Mouse (Mus musculus): ENCODE results near the gene Rbms1. TPM values are rescaled to one million over a fixed set of nuclear protein-coding genes. Genes with fewer than 3 reads are reported as not detected.

Rbms1 gene
- polyA plus RNA-seq, 1 experiment from 2014 or later, result 65.2 TPM

GRCm38 (mm10) chr2:60871001-60871400, 92.0 kb downstream of the Rbms1 start:
- no peak overlapping the region for H3K27ac ChIP-seq (replicated peaks)
- no peak overlapping the region for H3K4me2 ChIP-seq
- no peak for ATAC-seq (ENCODE audit: low FRiP score)
- H3K27me3 ChIP-seq (replicated peaks), result no peaks in the 10 kb centered on the region
- no peak overlapping the region for H3K4me3 ChIP-seq (replicated peaks)
- H3K36me3 ChIP-seq, result no peaks in the 10 kb centered on the region
- H3K4me1 ChIP-seq, result peaks cover 9% of the 10 kb centered on the region; the same call in 1 of the 2 replicates
- no peaks in the 10 kb centered on the region for H3K9me3 ChIP-seq (replicated peaks)
- 28% methylated on average over 5 of the region's 5 CpGs for WGBS
- H3K9ac ChIP-seq (replicated peaks), result no peak overlapping the region

GRCm38 (mm10) chr2:60870450-60870849, 92.5 kb downstream of the Rbms1 start:
- H3K36me3 ChIP-seq, result no peaks in the 10 kb centered on the region
- no peaks in the 10 kb centered on the region for H3K27me3 ChIP-seq (replicated peaks)
- H3K4me3 ChIP-seq (replicated peaks), result no peak overlapping the region
- no peaks in the 10 kb centered on the region for H3K9me3 ChIP-seq (replicated peaks)
- no peak overlapping the region for H3K4me2 ChIP-seq
- 44% methylated on average over 4 of the region's 4 CpGs for WGBS
- no peak overlapping the region for H3K9ac ChIP-seq (replicated peaks)
- no peak overlapping the region for H3K27ac ChIP-seq (replicated peaks)
- no peak for ATAC-seq (ENCODE audit: low FRiP score)
- H3K4me1 ChIP-seq, result 0 out of 2 replicates have a peak, but pooled peaks cover 8% of the 10 kb centered on the region

GRCm38 (mm10) chr2:60869001-60869743, 93.8 kb downstream of the Rbms1 start:
- 86% methylated on average over 12 of the region's 12 CpGs for WGBS

GRCm38 (mm10) chr2:60868060-60868662, 94.8 kb downstream of the Rbms1 start:
- H3K4me2 ChIP-seq, result no peak overlapping the region
- no peak for ATAC-seq (ENCODE audit: low FRiP score)
- WGBS, result 85% methylated on average over 4 of the region's 4 CpGs

More at GRCm38 (mm10) chr2:60869001-60869743, 93.8 kb downstream of the Rbms1 start:
- Histone ChIP-seq H3K27ac (replicated peaks) (no peak overlapping the region), H3K9ac (replicated peaks) (no peak overlapping the region), H3K36me3 (no peaks in the 10 kb centered on the region), H3K4me3 (replicated peaks) (no peak overlapping the region), H3K27me3 (replicated peaks) (no peaks in the 10 kb centered on the region), H3K9me3 (replicated peaks) (no peaks in the 10 kb centered on the region), H3K4me1 (peaks cover 16% of the 10 kb centered on the region), H3K4me2 (no peak overlapping the region)
- ATAC-seq (ENCODE audit: low FRiP score), result no peak

GRCm38 (mm10) chr2:60867304-60867703, 95.7 kb downstream of the Rbms1 start:
- Histone ChIP-seq H3K9me3 (replicated peaks) (no peaks in the 10 kb centered on the region), H3K4me1 (peaks cover 20% of the 10 kb centered on the region), H3K36me3 (no peaks in the 10 kb centered on the region), H3K4me2 (no peak overlapping the region), H3K4me3 (replicated peaks) (no peak overlapping the region), H3K27me3 (replicated peaks) (no peaks in the 10 kb centered on the region), H3K27ac (replicated peaks) (no peak overlapping the region), H3K9ac (replicated peaks) (no peak overlapping the region)
- WGBS, result 96% methylated on average over 8 of the region's 8 CpGs
- ATAC-seq (ENCODE audit: low FRiP score), result no peak

More at GRCm38 (mm10) chr2:60868060-60868662, 94.8 kb downstream of the Rbms1 start:
- Histone ChIP-seq H3K9ac (replicated peaks) (no peak overlapping the region), H3K27ac (replicated peaks) (no peak overlapping the region), H3K9me3 (replicated peaks) (no peaks in the 10 kb centered on the region), H3K4me1 (peaks cover 20% of the 10 kb centered on the region), H3K36me3 (no peaks in the 10 kb centered on the region), H3K4me3 (replicated peaks) (no peak overlapping the region), H3K27me3 (replicated peaks) (no peaks in the 10 kb centered on the region)

- 77% methylated on average over 1 of the region's 1 CpGs for WGBS
- Histone ChIP-seq H3K27ac (replicated peaks) (no peak overlapping the region), H3K4me1 (peaks cover 13% of the 10 kb centered on the region), H3K4me2 (no peak overlapping the region), H3K9ac (replicated peaks) (no peak overlapping the region), H3K9me3 (replicated peaks) (no peaks in the 10 kb centered on the region), H3K4me3 (replicated peaks) (no peak overlapping the region), H3K27me3 (replicated peaks) (no peaks in the 10 kb centered on the region), H3K36me3 (no peaks in the 10 kb centered on the region)
- no peak for ATAC-seq (ENCODE audit: low FRiP score)
These were observed 97.1 kb downstream of the Rbms1 start for GRCm38 (mm10) chr2:60865869-60866268.

GRCm38 (mm10) chr2:60864977-60865376, 98.0 kb downstream of the Rbms1 start:
- H3K9ac ChIP-seq (replicated peaks), result no peak overlapping the region
- no peak for ATAC-seq (ENCODE audit: low FRiP score)
- H3K4me1 ChIP-seq, result peaks cover 13% of the 10 kb centered on the region
- no peaks in the 10 kb centered on the region for H3K9me3 ChIP-seq (replicated peaks)
- no peak overlapping the region for H3K4me3 ChIP-seq (replicated peaks)
- 60% methylated on average over 5 of the region's 5 CpGs for WGBS
- H3K36me3 ChIP-seq, result no peaks in the 10 kb centered on the region
- H3K27ac ChIP-seq (replicated peaks), result no peak overlapping the region
- no peaks in the 10 kb centered on the region for H3K27me3 ChIP-seq (replicated peaks)
- no peak overlapping the region for H3K4me2 ChIP-seq

- H3K4me3 ChIP-seq (replicated peaks), result no peak overlapping the region
- peaks cover 13% of the 10 kb centered on the region for H3K4me1 ChIP-seq
- H3K27me3 ChIP-seq (replicated peaks), result no peaks in the 10 kb centered on the region
- ATAC-seq (ENCODE audit: low FRiP score), result no peak
- H3K4me2 ChIP-seq, result no peak overlapping the region
- H3K9me3 ChIP-seq (replicated peaks), result no peaks in the 10 kb centered on the region
- 83% methylated on average over 5 of the region's 5 CpGs for WGBS
- no peak overlapping the region for H3K9ac ChIP-seq (replicated peaks)
- H3K27ac ChIP-seq (replicated peaks), result no peak overlapping the region
- no peaks in the 10 kb centered on the region for H3K36me3 ChIP-seq
These were observed 98.7 kb downstream of the Rbms1 start for GRCm38 (mm10) chr2:60864256-60864795.

- peaks cover 13% of the 10 kb centered on the region for H3K4me1 ChIP-seq
- H3K27ac ChIP-seq (replicated peaks), result no peak overlapping the region
- H3K9me3 ChIP-seq (replicated peaks), result no peaks in the 10 kb centered on the region
- H3K27me3 ChIP-seq (replicated peaks), result no peaks in the 10 kb centered on the region
- no peak overlapping the region for H3K4me3 ChIP-seq (replicated peaks)
- no peaks in the 10 kb centered on the region for H3K36me3 ChIP-seq
- no peak overlapping the region for H3K4me2 ChIP-seq
- 89% methylated on average over 2 of the region's 2 CpGs for WGBS
- ATAC-seq (ENCODE audit: low FRiP score), result no peak
- H3K9ac ChIP-seq (replicated peaks), result no peak overlapping the region
These were observed 99.2 kb downstream of the Rbms1 start for GRCm38 (mm10) chr2:60863827-60864226.

- WGBS, result 96% methylated on average over 8 of the region's 8 CpGs
- Histone ChIP-seq H3K4me3 (replicated peaks) (no peak overlapping the region), H3K9ac (replicated peaks) (no peak overlapping the region), H3K9me3 (replicated peaks) (no peaks in the 10 kb centered on the region), H3K27ac (replicated peaks) (no peak overlapping the region), H3K4me1 (peaks cover 13% of the 10 kb centered on the region), H3K4me2 (no peak overlapping the region), H3K27me3 (replicated peaks) (no peaks in the 10 kb centered on the region), H3K36me3 (peaks cover 3% of the 10 kb centered on the region; the same call in 1 of the 2 replicates)
- ATAC-seq (ENCODE audit: low FRiP score), result no peak
These were observed 99.9 kb downstream of the Rbms1 start for GRCm38 (mm10) chr2:60862913-60863711.

GRCm38 (mm10) chr2:60858116-60858515, 104.9 kb downstream of the Rbms1 start:
- H3K4me2 ChIP-seq, result no peak overlapping the region
- H3K4me3 ChIP-seq (replicated peaks), result no peak overlapping the region
- no peak for ATAC-seq (ENCODE audit: low FRiP score)
- H3K4me1 ChIP-seq, result no peaks in the 10 kb centered on the region
- 92% methylated on average over 1 of the region's 1 CpGs for WGBS
- H3K27me3 ChIP-seq (replicated peaks), result no peaks in the 10 kb centered on the region
- H3K27ac ChIP-seq (replicated peaks), result no peak overlapping the region
- H3K9ac ChIP-seq (replicated peaks), result no peak overlapping the region
- H3K36me3 ChIP-seq, result peaks cover 3% of the 10 kb centered on the region; the same call in 1 of the 2 replicates
- no peaks in the 10 kb centered on the region for H3K9me3 ChIP-seq (replicated peaks)

All from neural tube, embryonic 15.5 days (tissue).